Mouse (Mus musculus): ENCODE results near the gene Pcgf6. TPM values are rescaled to one million over a fixed set of nuclear protein-coding genes. Genes with fewer than 3 reads are reported as not detected.
"Not testable (repeated sequence)": the region's sequence is repeated elsewhere in the genome, so short reads cannot be mapped to it uniquely, and the experiment has no call there.

The Pcgf6 gene
- polyA plus RNA-seq, 1 experiment from 2014 or later = 33.3 TPM

DNA sequence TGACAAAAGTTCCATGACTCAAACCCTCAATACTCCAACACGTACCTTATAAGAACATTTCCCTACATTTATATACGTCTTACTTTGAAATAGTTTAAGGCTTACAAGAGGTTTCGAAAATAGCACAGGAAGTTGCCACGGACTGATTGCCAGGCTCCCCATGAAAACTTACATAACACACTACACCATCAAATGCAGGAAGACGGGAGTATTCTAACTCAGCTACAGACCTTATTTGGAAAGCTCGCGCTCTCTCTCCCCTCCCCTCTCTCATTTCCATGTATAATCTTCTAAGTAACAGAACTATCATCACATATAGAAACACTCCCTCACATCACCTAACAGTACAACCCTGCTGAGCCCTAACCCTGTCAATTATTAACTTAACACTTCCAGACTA, 41.3 kb downstream of the Pcgf6 start:
- 90% methylated on average over 7 of the region's 7 CpGs for WGBS

DNA sequence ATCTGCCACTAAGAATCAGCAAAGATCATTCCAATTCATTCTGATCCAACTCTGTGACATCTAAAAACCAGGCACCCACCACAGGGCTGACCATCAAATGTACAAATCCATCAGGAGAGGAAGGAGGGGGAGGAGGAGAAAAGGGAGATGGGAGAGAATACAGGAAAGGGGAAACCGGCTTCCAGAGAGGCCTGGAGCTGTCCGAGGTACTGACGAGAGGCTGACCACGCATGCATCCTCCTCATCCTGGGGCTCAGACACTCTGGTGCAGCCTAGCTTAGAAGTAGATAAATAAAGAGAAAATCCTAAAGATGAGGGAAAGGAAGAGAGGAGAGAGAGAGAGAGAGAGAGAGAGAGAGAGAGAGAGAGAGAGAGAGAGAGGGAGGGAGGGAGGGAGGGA, 44.4 kb downstream of the Pcgf6 start:
- H3K9ac ChIP-seq = no peak overlapping the region
- H3K9me3 ChIP-seq = 0 out of 2 replicates have a peak, but pooled peaks cover 4% of the 10 kb centered on the region
- H3K27ac ChIP-seq = no peak overlapping the region
- WGBS = 2% methylated on average over 4 of the region's 4 CpGs
- no peaks in the 10 kb centered on the region for H3K4me1 ChIP-seq
- H3K4me2 ChIP-seq (replicated peaks) = no peak overlapping the region
- H3K27me3 ChIP-seq (replicated peaks) = no peaks in the 10 kb centered on the region
- no peak overlapping the region for H3K4me3 ChIP-seq
- no peak for ATAC-seq (ENCODE audit: low FRiP score, low read depth)
- H3K36me3 ChIP-seq = no peaks in the 10 kb centered on the region

More for the DNA sequence above, 41.3 kb downstream of the Pcgf6 start:
- Histone ChIP-seq H3K36me3 (no peaks in the 10 kb centered on the region), H3K9me3 (0 out of 2 replicates have a peak, but pooled peaks cover 4% of the 10 kb centered on the region), H3K27me3 (replicated peaks) (peaks cover 20% of the 10 kb centered on the region), H3K4me3 (no peak overlapping the region), H3K4me2 (replicated peaks) (no peak overlapping the region), H3K4me1 (0 out of 2 replicates have a peak, but pooled peaks cover under 1% of the 10 kb centered on the region), H3K27ac (no peak overlapping the region), H3K9ac (no peak overlapping the region)
- ATAC-seq (ENCODE audit: low FRiP score, low read depth) = no peak

DNA sequence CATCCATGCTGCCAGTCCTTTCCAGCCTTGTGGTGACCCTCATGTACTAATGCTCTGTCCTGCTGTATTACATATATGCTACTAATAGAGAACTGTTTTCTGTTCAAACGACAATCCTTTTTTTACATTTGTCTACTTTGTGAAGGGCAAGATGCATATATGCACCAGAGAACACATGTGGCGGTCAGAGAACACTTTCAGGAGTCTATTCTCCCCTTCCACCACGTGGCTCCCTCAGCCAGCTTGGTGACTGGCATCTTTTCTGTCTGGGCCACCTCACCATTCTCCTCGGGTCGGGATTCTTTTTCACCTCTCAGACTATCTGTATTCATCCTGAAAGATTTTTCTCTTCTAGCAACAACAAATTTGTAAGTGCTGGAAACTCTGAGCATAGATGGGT, 44.8 kb downstream of the Pcgf6 start:
- WGBS = 57% methylated on average over 5 of the region's 5 CpGs
- Histone ChIP-seq H3K27ac (no peak overlapping the region), H3K27me3 (replicated peaks) (no peaks in the 10 kb centered on the region), H3K36me3 (no peaks in the 10 kb centered on the region), H3K4me3 (no peak overlapping the region), H3K9ac (no peak overlapping the region), H3K9me3 (0 out of 2 replicates have a peak, but pooled peaks cover 4% of the 10 kb centered on the region), H3K4me1 (no peaks in the 10 kb centered on the region), H3K4me2 (replicated peaks) (no peak overlapping the region)
- no peak for ATAC-seq (ENCODE audit: low FRiP score, low read depth)

DNA sequence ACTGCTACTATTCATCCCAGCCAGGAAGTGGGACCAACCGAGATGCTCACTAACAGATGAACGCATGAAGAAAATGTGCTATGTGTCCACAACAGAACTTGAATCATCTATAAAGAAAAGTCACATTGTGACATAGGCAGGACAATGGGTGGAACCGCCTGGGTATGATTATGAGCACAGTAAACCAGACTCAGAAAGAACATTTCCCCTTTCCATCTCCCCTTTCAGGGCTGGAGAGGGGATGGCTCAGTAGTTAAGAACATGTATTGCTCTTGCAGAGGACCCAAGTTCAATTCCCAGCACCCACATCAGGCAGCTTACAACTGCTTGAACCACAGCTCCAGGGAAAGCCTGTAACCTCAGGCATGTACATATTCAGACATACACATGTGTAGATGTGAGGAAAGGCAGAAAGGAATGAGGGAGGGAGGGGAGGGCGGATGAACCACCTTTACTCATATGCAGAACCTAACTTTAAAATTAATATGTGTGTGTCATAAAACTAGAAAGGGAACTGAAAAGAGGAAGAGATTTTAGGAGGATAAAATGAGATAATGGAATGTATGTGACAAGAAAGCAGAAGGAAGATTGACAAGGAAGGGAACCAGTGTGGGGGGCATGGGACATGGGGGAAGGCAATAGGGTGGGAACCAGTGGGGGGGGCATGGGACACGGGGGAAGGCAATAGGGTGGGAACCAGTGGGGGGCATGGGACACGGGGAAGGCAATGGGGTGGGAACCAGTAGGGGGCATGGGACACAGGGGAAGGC, 46.8 kb downstream of the Pcgf6 start:
- Histone ChIP-seq H3K9me3 (0 out of 2 replicates have a peak, but pooled peaks cover 4% of the 10 kb centered on the region), H3K4me3 (no peak overlapping the region), H3K36me3 (no peaks in the 10 kb centered on the region), H3K27ac (no peak overlapping the region), H3K9ac (no peak overlapping the region), H3K4me1 (no peaks in the 10 kb centered on the region), H3K27me3 (replicated peaks) (no peaks in the 10 kb centered on the region), H3K4me2 (replicated peaks) (no peak overlapping the region)
- no peak for ATAC-seq (ENCODE audit: low FRiP score, low read depth)
- WGBS = 71% methylated on average over 6 of the region's 6 CpGs

DNA sequence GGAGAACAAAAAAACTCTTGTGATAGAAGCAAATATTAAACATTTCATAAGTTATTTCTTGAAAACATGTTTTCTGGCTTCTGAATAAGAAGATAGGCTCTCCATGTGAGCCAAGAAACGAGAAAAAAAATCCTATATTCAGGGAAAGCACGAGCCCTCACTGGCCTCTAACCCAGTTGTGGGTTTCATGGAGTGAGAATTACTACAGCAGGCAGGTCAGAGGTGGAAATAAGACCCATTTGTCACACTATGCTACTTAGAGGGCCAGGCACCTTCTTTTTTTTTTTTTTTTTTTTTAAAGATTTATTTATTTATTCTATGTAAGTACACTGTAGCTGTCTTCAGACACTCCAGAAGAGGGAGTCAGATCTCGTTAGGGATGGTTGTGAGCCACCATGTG, 50.3 kb downstream of the Pcgf6 start:
- 72% methylated on average over 3 of the region's 3 CpGs for WGBS
- not testable (repeated sequence) for ATAC-seq (ENCODE audit: low FRiP score, low read depth); H3K36me3 ChIP-seq

DNA sequence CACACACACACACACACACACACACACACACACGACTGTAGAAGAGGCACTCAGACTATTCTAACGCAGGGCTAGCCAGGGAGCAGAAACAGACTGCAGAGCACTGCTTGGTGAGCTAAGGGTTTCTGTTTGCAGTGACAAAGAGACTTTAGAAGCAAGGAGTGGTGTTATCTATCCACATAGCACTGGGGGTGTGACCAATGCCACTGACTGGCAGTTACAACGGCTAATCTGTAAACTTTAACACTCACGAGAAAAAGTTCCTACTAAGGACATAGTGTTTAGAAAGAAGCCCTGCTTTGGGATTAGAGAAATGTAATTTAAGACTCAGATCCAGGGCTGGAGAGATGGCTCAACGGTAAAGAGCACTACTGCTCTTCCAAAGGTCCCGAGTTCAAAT, 51.0 kb downstream of the Pcgf6 start:
- no peak overlapping the region for H3K4me2 ChIP-seq (replicated peaks)
- 84% methylated on average over 6 of the region's 6 CpGs for WGBS
- H3K4me1 ChIP-seq = no peaks in the 10 kb centered on the region
- no peak overlapping the region for H3K4me3 ChIP-seq
- no peaks in the 10 kb centered on the region for H3K27me3 ChIP-seq (replicated peaks)
- H3K36me3 ChIP-seq = no peaks in the 10 kb centered on the region
- no peaks in the 10 kb centered on the region for H3K9me3 ChIP-seq
- no peak for ATAC-seq (ENCODE audit: low FRiP score, low read depth)
- no peak overlapping the region for H3K9ac ChIP-seq
- H3K27ac ChIP-seq = no peak overlapping the region

More for the DNA sequence above, 50.3 kb downstream of the Pcgf6 start:
- H3K27ac ChIP-seq; H3K4me1 ChIP-seq; H3K9me3 ChIP-seq; H3K4me2 ChIP-seq (replicated peaks); H3K27me3 ChIP-seq (replicated peaks); H3K4me3 ChIP-seq; H3K9ac ChIP-seq: not testable (repeated sequence)

DNA sequence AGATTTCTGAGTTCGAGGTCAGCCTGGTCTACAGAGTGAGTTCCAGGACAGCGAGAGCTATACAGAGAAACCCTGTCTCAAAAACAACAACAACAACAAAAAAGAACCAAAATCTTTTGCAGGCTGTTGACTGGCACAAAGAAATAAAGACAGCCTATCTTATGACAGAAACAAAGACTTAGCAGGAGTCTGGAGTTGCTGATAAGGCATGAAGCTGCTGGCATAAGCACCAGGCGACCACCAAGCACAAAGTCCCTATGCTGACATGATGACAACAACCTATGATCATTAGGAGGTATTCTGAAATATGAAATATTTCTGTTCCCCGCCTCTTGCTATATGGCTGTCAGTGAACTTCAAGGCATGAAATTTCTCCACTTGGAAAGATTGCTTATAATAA, 51.8 kb downstream of the Pcgf6 start:
- H3K27me3 ChIP-seq (replicated peaks) = no peaks in the 10 kb centered on the region
- no peak for ATAC-seq (ENCODE audit: low FRiP score, low read depth)
- H3K9ac ChIP-seq = no peak overlapping the region
- 85% methylated on average over 4 of the region's 4 CpGs for WGBS
- no peak overlapping the region for H3K27ac ChIP-seq
- H3K9me3 ChIP-seq = no peaks in the 10 kb centered on the region
- no peaks in the 10 kb centered on the region for H3K4me1 ChIP-seq
- no peak overlapping the region for H3K4me2 ChIP-seq (replicated peaks)
- H3K36me3 ChIP-seq = no peaks in the 10 kb centered on the region
- H3K4me3 ChIP-seq = no peak overlapping the region

DNA sequence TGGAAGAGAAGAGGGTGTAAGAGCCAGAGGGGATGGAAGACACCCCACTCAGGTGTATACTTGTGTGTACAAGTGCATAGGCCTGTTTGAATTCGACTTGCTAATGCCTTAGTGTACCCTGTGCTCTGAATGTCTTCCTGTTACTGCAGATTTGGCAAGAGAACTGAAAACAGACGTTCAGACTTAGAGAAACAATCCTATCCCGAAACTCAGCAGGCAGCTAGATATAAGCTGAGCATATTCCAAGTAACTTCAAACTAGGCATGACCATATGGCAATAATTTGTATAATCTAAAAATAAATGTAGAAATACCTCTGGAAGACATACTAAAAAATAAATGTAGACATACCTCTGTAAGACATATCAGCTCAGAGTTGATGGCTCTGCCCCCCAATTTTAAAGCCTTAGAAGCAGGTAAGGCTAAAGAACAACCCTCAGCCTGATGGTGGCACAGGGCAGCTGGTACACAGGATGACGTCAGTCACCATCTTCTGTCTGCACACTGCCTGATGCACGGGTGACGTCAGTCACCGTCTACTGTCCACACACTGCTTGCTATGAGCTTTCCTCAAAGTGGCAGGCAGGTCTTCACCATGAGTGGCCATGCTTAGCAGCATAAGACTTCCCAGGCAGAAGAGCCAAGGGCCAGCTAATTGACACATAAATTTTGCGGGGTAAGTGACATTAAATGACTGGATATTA, 52.4 kb downstream of the Pcgf6 start:
- no peak for ATAC-seq (ENCODE audit: low FRiP score, low read depth)
- no peak overlapping the region for H3K27ac ChIP-seq
- no peaks in the 10 kb centered on the region for H3K36me3 ChIP-seq
- H3K27me3 ChIP-seq (replicated peaks) = no peaks in the 10 kb centered on the region
- no peaks in the 10 kb centered on the region for H3K4me1 ChIP-seq
- no peak overlapping the region for H3K4me2 ChIP-seq (replicated peaks)
- no peak overlapping the region for H3K9ac ChIP-seq
- 80% methylated on average over 8 of the region's 8 CpGs for WGBS
- H3K9me3 ChIP-seq = no peaks in the 10 kb centered on the region
- H3K4me3 ChIP-seq = no peak overlapping the region

DNA sequence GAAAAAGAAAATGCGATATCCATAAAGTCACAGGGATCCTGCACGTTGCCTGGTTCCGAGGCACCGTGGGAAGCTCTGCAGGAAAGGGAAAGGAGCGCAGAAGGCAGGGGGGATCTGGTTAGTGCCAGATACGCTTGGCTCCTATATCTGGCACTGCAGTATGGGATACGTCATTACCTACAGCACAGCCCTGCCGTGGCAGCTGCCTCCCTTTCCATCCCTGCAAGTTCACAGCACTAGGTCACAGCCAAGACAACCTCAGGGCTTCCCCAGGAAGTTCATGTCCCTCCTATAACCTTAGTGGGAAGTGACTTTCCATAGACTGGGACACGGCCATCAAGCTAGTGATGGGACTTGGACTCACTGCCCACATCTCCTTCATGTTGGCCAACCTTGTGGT, 54.6 kb downstream of the Pcgf6 start:
- no peaks in the 10 kb centered on the region for H3K36me3 ChIP-seq
- ATAC-seq (ENCODE audit: low FRiP score, low read depth) = no peak
- no peak overlapping the region for H3K4me2 ChIP-seq (replicated peaks)
- H3K4me1 ChIP-seq = no peaks in the 10 kb centered on the region
- no peak overlapping the region for H3K27ac ChIP-seq
- no peak overlapping the region for H3K4me3 ChIP-seq
- H3K9ac ChIP-seq = no peak overlapping the region
- WGBS = 90% methylated on average over 9 of the region's 9 CpGs
- no peaks in the 10 kb centered on the region for H3K9me3 ChIP-seq
- no peaks in the 10 kb centered on the region for H3K27me3 ChIP-seq (replicated peaks)

DNA sequence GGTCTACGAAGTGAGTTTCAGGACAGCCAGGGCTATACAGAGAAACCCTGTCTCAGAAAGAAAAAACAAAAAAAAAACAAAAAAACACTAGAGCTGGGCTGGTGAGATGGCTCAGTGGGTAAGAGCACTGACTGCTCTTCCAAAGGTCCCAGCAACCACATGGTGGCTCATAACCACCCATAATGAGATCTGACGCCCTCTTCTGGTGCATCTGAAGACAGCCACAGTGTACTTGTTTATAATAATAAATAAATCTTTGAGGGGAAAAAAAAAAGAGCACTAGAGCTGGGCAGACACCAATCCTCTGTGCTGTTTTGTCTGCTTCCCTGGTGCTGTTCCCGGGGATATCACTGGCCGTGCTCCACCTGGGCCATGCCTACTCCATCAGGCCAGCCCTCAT, 58.4 kb downstream of the Pcgf6 start:
- not testable (repeated sequence) for H3K36me3 ChIP-seq; H3K9me3 ChIP-seq; ATAC-seq (ENCODE audit: low FRiP score, low read depth); H3K27me3 ChIP-seq (replicated peaks); H3K27ac ChIP-seq; H3K4me2 ChIP-seq (replicated peaks); H3K9ac ChIP-seq; H3K4me3 ChIP-seq; H3K4me1 ChIP-seq
- WGBS = 74% methylated on average over 4 of the region's 4 CpGs

DNA sequence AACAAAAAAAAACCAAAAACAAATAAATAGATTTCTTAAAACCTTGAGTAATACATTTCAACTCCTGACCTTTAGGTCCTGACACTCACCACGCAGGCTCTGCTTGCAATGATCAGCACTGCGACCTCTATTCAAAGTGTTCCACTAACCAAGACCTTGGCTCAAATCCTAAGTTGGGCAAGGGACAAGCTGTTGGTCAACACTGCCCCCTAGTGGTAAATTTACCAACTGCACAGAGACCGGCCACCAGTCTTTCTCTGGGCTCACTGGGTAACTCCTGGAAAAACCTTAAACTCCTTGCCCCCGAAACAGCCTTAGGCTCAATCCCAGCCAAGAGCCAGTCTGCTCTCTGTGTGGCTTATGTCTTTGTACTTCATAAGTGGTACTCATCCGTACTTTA, 59.6 kb downstream of the Pcgf6 start:
- Histone ChIP-seq H3K27me3 (replicated peaks) (no peaks in the 10 kb centered on the region), H3K27ac (no peak overlapping the region), H3K4me3 (no peak overlapping the region), H3K36me3 (no peaks in the 10 kb centered on the region), H3K4me1 (0 out of 2 replicates have a peak, but pooled peaks cover 3% of the 10 kb centered on the region), H3K9ac (no peak overlapping the region), H3K4me2 (replicated peaks) (no peak overlapping the region), H3K9me3 (no peaks in the 10 kb centered on the region)
- ATAC-seq (ENCODE audit: low FRiP score, low read depth) = no peak
- 11% methylated on average over 5 of the region's 5 CpGs for WGBS

DNA sequence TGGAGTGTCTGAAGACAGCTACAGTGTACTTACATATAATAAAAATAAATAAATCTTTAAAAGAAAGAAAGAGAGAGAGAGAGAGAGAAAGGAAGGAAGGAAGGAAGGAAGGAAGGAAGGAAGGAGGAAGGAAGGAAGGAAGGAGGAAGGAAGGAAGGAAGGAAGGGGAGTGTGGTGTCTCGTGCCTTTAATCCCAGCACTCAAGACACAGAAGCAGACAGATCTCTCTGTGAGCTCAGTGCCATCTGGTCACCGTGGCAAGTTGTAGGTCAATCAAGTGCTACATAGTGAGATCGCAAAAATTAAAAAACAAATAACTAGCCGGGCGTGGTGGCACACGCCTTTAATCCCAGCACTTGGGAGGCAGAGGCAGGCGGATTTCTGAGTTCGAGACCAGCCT, 60.1 kb downstream of the Pcgf6 start:
- not testable (repeated sequence) for H3K27ac ChIP-seq; H3K4me2 ChIP-seq (replicated peaks); H3K9ac ChIP-seq; H3K4me3 ChIP-seq; H3K27me3 ChIP-seq (replicated peaks); H3K36me3 ChIP-seq; ATAC-seq (ENCODE audit: low FRiP score, low read depth); H3K9me3 ChIP-seq; H3K4me1 ChIP-seq
- WGBS = 83% methylated on average over 8 of the region's 8 CpGs

DNA sequence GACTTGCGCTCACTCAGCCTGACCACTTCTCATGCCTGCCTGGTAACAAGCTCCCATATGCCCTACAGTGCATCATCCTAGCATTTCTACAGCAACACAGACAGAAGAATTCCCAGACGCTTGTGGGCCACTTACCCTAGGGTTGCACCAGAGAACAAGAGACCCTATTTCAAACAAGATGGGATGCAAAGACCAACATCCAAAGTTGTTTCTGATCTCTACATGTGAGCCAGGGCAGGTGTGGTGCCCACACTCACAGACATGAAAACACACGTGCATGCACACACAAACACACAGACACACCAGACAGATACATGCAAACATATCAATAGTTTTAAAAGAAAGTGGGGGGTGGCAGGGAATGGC, 60.6 kb downstream of the Pcgf6 start:
- Histone ChIP-seq H3K36me3 (no peaks in the 10 kb centered on the region), H3K9ac (no peak overlapping the region), H3K4me1 (0 out of 2 replicates have a peak, but pooled peaks cover 3% of the 10 kb centered on the region), H3K4me3 (no peak overlapping the region), H3K27ac (no peak overlapping the region), H3K4me2 (replicated peaks) (no peak overlapping the region), H3K9me3 (no peaks in the 10 kb centered on the region), H3K27me3 (replicated peaks) (no peaks in the 10 kb centered on the region)
- no peak for ATAC-seq (ENCODE audit: low FRiP score, low read depth)
- WGBS = 86% methylated on average over 3 of the region's 3 CpGs
